Mouse (Mus musculus) forebrain, embryonic 12.5 days (tissue): ENCODE data around the gene Arcn1. TPM values are rescaled to one million over a fixed set of nuclear protein-coding genes. Genes with fewer than 3 reads are reported as not detected.
A peak's percentile ranks its signal among the peaks of the same experiment; 100 is the strongest.

Experiments used
- ATAC-seq: fragments of 200-750 bp; cut with Nextera tagmentation; 2 replicates; pipeline ENCODE4 v1.8.0; 2017; ENCODE audit warnings: moderate TSS enrichment; ENCODE audit not compliant: low FRiP score
- H3K27ac ChIP-seq: fragments of 300-500 bp; sonication (generic); 2 replicates; pipeline ENCODE4 v1.5.1; 2016; ENCODE audit warnings: mild to moderate bottlenecking
- H3K27me3 ChIP-seq: fragments of 300-500 bp; sonication (generic); 2 replicates; pipeline ENCODE4 v1.6.1; 2016; ENCODE audit warnings: mild to moderate bottlenecking
- H3K36me3 ChIP-seq: fragments of 300-500 bp; sonication (generic); replicated peaks from 2 replicates; pipeline ENCODE4 v1.6.1; 2016; ENCODE audit warnings: mild to moderate bottlenecking
- H3K4me1 ChIP-seq: fragments of 300-500 bp; sonication (generic); 2 replicates; pipeline ENCODE4 v1.6.1; 2016
- H3K4me2 ChIP-seq: fragments of 300-500 bp; sonication (generic); 2 replicates; pipeline ENCODE4 v1.6.1; 2016; ENCODE audit warnings: mild to moderate bottlenecking, moderate library complexity
- H3K4me3 ChIP-seq: fragments of 300-500 bp; sonication (generic); replicated peaks from 2 replicates; pipeline ENCODE4 v1.5.1; 2016; ENCODE audit warnings: mild to moderate bottlenecking
- H3K9ac ChIP-seq: fragments of 300-500 bp; sonication (generic); 2 replicates; pipeline ENCODE4 v1.6.1; 2016; ENCODE audit warnings: mild to moderate bottlenecking
- H3K9me3 ChIP-seq: fragments of 300-500 bp; sonication (generic); 2 replicates; pipeline ENCODE4 v1.6.1; 2016
- WGBS: fragments of 180-500 bp; shearing (Covaris S2); methylation state at CpG from one replicate; pipeline ENCODE4 v1.1.7; 2016; 5-methylcytosine and 5-hydroxymethylcytosine counted together
- polyA plus RNA-seq: library from polyadenylated mRNA; unstranded; fragments of >200 nt; fragmentation: Nextera tagmentation; extraction: Ambion mirVana; gene quantifications from 2 replicates; pipeline ENCODE4 v1.2.1, GENCODE M21; 2016

Arcn1 gene
- polyA plus RNA-seq, 1 experiment from 2014 or later = 167 TPM

DNA sequence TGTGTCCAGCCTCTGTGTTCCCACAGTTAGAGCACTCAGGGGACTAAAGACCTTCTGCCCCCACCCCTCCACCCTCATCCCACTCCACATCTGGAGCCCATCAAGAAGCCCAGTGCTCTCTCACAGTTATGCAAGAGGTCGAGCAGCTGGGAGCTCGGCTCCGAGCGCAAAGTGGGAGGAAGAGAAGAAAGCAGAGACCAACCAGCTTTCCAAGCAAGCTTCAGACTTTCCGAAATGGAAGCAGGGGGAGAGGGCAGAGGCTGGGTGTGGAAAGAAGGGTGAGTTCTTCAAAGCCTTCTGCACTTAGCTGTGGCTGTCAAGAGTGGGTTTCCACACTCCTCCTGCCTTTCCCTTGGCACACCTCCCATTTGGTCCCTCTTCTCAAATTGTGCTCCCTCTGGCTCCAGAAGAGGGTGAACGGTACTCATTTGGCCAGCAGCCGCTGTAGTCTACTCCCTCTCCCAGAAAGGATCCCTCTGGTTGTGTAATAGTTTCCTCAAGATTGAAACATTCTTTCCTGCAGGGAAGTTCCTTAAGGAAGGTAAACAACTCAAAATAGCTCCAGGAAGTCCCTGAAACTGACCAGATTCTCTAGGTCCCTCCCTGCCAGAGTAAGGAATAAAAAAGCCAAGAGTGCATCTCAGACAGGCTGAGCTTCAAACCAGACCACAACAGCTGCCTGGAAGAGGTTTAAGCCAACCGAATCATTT, 30.2 kb downstream of the Arcn1 start:
- H3K9me3 ChIP-seq = no peaks in the 10 kb centered on the region
- peaks cover 12% of the 10 kb centered on the region for H3K36me3 ChIP-seq
- H3K4me1 ChIP-seq = peaks cover 24% of the 10 kb centered on the region
- H3K27me3 ChIP-seq = peaks cover 26% of the 10 kb centered on the region
- H3K4me2 ChIP-seq = no peak overlapping the region
- no peak for ATAC-seq
- WGBS = 68% methylated on average over 8 of the region's 8 CpGs
- no peak overlapping the region for H3K4me3 ChIP-seq
- H3K9ac ChIP-seq = 0 out of 2 replicates have a peak overlapping the region, but pooled peaks have one; percentile 21
- 0 out of 2 replicates have a peak overlapping the region, but pooled peaks have one; percentile 13 for H3K27ac ChIP-seq

- H3K4me3 ChIP-seq = no peak overlapping the region
- H3K36me3 ChIP-seq = peaks cover 7% of the 10 kb centered on the region; the same call in 1 of the 2 replicates
- H3K4me2 ChIP-seq = no peak overlapping the region
- 83% methylated on average over 2 of the region's 2 CpGs for WGBS
- H3K27me3 ChIP-seq = peaks cover 30% of the 10 kb centered on the region
- ATAC-seq = no peak
- H3K9me3 ChIP-seq = no peaks in the 10 kb centered on the region
- H3K4me1 ChIP-seq = peaks cover 24% of the 10 kb centered on the region
- no peak overlapping the region for H3K9ac ChIP-seq
- no peak overlapping the region for H3K27ac ChIP-seq
These were observed 31.3 kb downstream of the Arcn1 start for GRCm38 (mm10) chr9:44736301-44736700.

DNA sequence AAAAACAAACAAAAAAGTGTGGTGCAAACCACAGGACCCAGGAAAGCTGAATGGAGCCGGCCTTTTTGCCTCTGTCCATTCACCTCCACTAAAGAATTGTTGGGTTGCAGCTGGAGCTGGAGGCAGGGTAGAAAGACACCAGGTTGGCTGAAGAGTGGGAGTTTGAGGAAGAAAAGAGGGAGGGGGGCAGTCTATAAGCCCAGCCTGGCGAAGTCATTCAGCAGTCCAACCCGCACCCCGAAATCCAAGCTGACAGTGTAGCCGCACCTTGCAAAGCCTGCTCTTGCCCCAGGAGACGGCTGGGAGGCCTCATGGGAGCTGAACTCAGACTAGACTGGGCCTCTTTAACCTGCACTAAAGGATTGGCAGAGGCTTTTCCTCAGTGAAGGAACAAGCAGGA, 31.8 kb downstream of the Arcn1 start:
- H3K4me1 ChIP-seq = peaks cover 24% of the 10 kb centered on the region
- H3K4me3 ChIP-seq = no peak overlapping the region
- 85% methylated on average over 6 of the region's 6 CpGs for WGBS
- H3K9me3 ChIP-seq = no peaks in the 10 kb centered on the region
- ATAC-seq = no peak
- peaks cover 30% of the 10 kb centered on the region for H3K27me3 ChIP-seq
- no peak overlapping the region for H3K9ac ChIP-seq
- H3K4me2 ChIP-seq = no peak overlapping the region; the same call in 1 of the 2 replicates
- H3K27ac ChIP-seq = no peak overlapping the region
- peaks cover 3% of the 10 kb centered on the region; the same call in 1 of the 2 replicates for H3K36me3 ChIP-seq

GRCm38 (mm10) chr9:44734524-44735494, 32.8 kb downstream of the Arcn1 start, which contains the start of gene Phldb1:
Gene Phldb1, minus strand, starts transcription at chr9:44735198.
- peak within 1 kb of the TSS; percentile 82 for H3K4me2 ChIP-seq
- H3K9me3 ChIP-seq = no peaks in the 10 kb centered on the region
- no peaks in the 10 kb centered on the region for H3K36me3 ChIP-seq
- peaks cover 24% of the 10 kb centered on the region for H3K4me1 ChIP-seq
- H3K4me3 ChIP-seq = peak within 1 kb of the TSS; percentile 55
- no peak within 1 kb of the TSS for H3K27ac ChIP-seq
- 2% methylated on average over 47 of the region's 47 CpGs for WGBS
- H3K9ac ChIP-seq = peak within 1 kb of the TSS; percentile 54
- peaks cover 30% of the 10 kb centered on the region for H3K27me3 ChIP-seq
- ATAC-seq = peak; percentile 77

- Histone ChIP-seq H3K36me3 (no peaks in the 10 kb centered on the region), H3K4me1 (peaks cover 24% of the 10 kb centered on the region), H3K27ac (no peak overlapping the region), H3K4me2 (peak overlapping the region; percentile 82), H3K4me3 (peak overlapping the region; percentile 55), H3K9ac (peak overlapping the region; percentile 54), H3K9me3 (no peaks in the 10 kb centered on the region), H3K27me3 (peaks cover 30% of the 10 kb centered on the region)
- under 1% methylated on average over 79 of the region's 79 CpGs for WGBS
- ATAC-seq = peak; percentile 34
These were observed 33.7 kb downstream of the Arcn1 start for GRCm38 (mm10) chr9:44733671-44734523.

- Histone ChIP-seq H3K36me3 (no peaks in the 10 kb centered on the region), H3K27ac (no peak overlapping the region), H3K4me3 (peak overlapping the region; percentile 55), H3K4me1 (peaks cover 24% of the 10 kb centered on the region), H3K9me3 (no peaks in the 10 kb centered on the region), H3K9ac (peak overlapping the region; percentile 54), H3K4me2 (peak overlapping the region; percentile 82), H3K27me3 (peaks cover 30% of the 10 kb centered on the region)
- no peak for ATAC-seq
- whole genome bisulfite sequencing = 60% methylated on average over 12 of the region's 12 CpGs
These were observed 34.6 kb downstream of the Arcn1 start for GRCm38 (mm10) chr9:44732921-44733530.

GRCm38 (mm10) chr9:44732130-44732549, 35.5 kb downstream of the Arcn1 start:
- Histone ChIP-seq H3K27ac (no peak overlapping the region), H3K4me3 (no peak overlapping the region), H3K9ac (no peak overlapping the region), H3K9me3 (no peaks in the 10 kb centered on the region), H3K4me2 (no peak overlapping the region), H3K4me1 (peaks cover 30% of the 10 kb centered on the region), H3K27me3 (peaks cover 30% of the 10 kb centered on the region), H3K36me3 (no peaks in the 10 kb centered on the region)
- 76% methylated on average over 5 of the region's 5 CpGs for WGBS
- ATAC-seq = no peak

DNA sequence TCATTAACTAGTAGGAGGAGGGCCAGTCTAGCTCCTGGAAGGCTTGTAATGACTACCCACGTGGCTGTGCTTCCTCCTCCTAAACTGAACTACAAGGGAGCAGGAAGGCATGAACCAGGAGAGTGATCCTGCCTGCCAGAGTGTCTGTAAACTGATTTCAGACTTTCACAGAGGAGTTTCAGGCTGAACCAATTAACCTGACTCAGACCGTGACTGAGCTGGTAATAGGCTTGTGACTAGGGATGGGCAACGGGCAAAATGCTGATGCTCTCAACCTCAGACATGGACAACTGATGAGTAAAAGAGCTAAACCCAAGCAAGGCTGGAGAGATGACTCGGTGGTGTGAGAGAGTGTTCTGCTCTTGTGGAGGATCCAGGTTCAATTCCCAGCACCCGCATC, 40.2 kb downstream of the Arcn1 start:
- no peak for ATAC-seq
- H3K4me2 ChIP-seq = no peak overlapping the region
- 69% methylated on average over 5 of the region's 5 CpGs for WGBS
- H3K36me3 ChIP-seq = no peaks in the 10 kb centered on the region
- H3K4me1 ChIP-seq = peaks cover 53% of the 10 kb centered on the region
- H3K9ac ChIP-seq = no peak overlapping the region
- H3K9me3 ChIP-seq = no peaks in the 10 kb centered on the region
- no peak overlapping the region for H3K4me3 ChIP-seq
- H3K27me3 ChIP-seq = peaks cover 5% of the 10 kb centered on the region; the same call in 1 of the 2 replicates
- no peak overlapping the region for H3K27ac ChIP-seq

- H3K9ac ChIP-seq = peak overlapping the region; percentile 42; the same call in 1 of the 2 replicates
- H3K27ac ChIP-seq = peak overlapping the region; percentile 54
- no peak for ATAC-seq
- no peaks in the 10 kb centered on the region for H3K27me3 ChIP-seq
- no peaks in the 10 kb centered on the region for H3K36me3 ChIP-seq
- H3K4me1 ChIP-seq = peaks cover 58% of the 10 kb centered on the region
- 45% methylated on average over 10 of the region's 10 CpGs for WGBS
- no peaks in the 10 kb centered on the region for H3K9me3 ChIP-seq
- no peak overlapping the region for H3K4me2 ChIP-seq
- H3K4me3 ChIP-seq = no peak overlapping the region
These were observed 41.1 kb downstream of the Arcn1 start for GRCm38 (mm10) chr9:44726431-44727146.

DNA sequence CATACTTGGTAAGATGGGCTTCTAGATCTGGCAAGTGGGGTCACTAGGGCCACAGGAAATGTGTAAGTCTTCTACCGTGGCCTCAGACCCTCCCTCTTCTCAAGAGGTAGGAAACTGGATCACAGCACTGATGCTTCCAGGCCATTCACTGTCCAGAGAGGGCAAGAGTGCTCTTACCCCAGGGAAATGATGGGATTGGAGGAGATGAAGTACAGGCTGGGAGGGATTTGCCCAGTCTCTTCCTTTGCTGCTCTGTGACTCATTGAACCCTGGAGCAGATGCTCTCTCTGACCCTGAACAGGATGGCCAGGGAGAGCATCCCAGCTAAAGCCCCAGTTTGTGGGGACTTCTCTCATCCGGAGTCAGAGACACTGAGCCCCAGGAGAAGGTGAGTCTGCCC, 43.0 kb downstream of the Arcn1 start:
- H3K4me3 ChIP-seq = no peak overlapping the region
- no peaks in the 10 kb centered on the region for H3K36me3 ChIP-seq
- WGBS = 56% methylated on average over 2 of the region's 2 CpGs
- H3K4me1 ChIP-seq = peaks cover 73% of the 10 kb centered on the region
- H3K27ac ChIP-seq = peak overlapping the region; percentile 70
- ATAC-seq = no peak
- no peaks in the 10 kb centered on the region for H3K9me3 ChIP-seq
- no peak overlapping the region for H3K4me2 ChIP-seq
- no peaks in the 10 kb centered on the region for H3K27me3 ChIP-seq
- no peak overlapping the region for H3K9ac ChIP-seq

DNA sequence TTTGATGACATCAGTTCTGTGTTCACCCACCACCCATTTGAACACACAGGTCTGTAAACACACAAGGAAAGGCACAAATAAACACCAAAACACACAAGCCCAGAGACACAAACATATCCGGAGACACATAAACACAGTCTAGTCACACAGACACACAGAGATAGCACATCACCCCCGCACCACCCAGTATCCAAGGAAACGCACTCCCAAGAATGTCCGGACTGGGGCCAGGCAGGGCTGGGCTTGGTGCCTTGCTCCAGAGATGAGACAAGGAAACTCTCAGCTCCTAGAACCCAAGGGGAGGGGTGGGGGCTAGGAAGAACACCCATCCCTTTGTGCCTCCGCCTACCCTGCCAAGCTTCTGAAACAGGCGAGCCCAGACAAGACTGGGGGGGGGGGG, 43.4 kb downstream of the Arcn1 start:
- H3K4me1 ChIP-seq = peaks cover 77% of the 10 kb centered on the region
- no peak for ATAC-seq
- H3K36me3 ChIP-seq = no peaks in the 10 kb centered on the region
- H3K27me3 ChIP-seq = no peaks in the 10 kb centered on the region
- WGBS = 63% methylated on average over 6 of the region's 6 CpGs
- peak overlapping the region; percentile 70; the same call in 1 of the 2 replicates for H3K27ac ChIP-seq
- H3K4me2 ChIP-seq = no peak overlapping the region
- H3K4me3 ChIP-seq = no peak overlapping the region
- H3K9ac ChIP-seq = no peak overlapping the region
- H3K9me3 ChIP-seq = no peaks in the 10 kb centered on the region
